Mouse (Mus musculus) cerebellum, adult 2 months (tissue): ENCODE data around the gene Gjd3.

Source experiments
- CTCF ChIP-seq: fragments of 200-500 bp; IDR thresholded peaks from 2 replicates; pipeline ENCODE4 v1.5.1; 2011; ENCODE audit warnings: low read depth, mild to moderate bottlenecking, control low read depth, low read length, moderate library complexity, borderline replicate concordance; ENCODE audit not compliant: insufficient read depth
- POLR2A ChIP-seq: fragments of 200-500 bp; IDR thresholded peaks from 2 replicates; pipeline ENCODE4 v1.6.1; 2011; ENCODE audit warnings: low read length, control low read depth, borderline replicate concordance; ENCODE audit not compliant: insufficient read depth

DNA sequence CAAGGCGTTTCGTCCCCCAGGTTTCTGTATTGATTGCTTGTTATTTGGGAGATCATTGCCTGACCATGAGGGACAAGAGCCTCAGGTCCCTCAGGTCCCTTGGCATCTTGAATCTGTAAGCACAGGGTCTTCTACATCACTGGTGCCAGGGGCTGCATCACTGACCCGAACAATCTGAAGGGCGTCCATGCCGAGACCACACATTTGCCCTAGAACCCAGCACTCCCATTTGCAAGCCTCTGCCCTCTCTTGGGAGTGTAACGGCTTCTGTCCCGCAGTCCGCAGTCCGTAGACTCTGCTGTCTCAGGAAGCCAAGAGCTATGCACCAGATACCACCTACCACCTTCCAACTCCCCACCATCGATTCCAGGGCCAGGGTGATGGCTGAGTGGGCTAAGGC lies 26.5 kb downstream of the Gjd3 start:
- TF ChIP-seq POLR2A (no peak), CTCF (no peak)
